Mouse (Mus musculus) spleen, adult 12 weeks (tissue): ENCODE measurements around the gene Epo.
A peak's percentile ranks its signal among the peaks of the same experiment; 100 is the strongest.

Experiments used
- DNase-seq: peaks from one replicate; pipeline ENCODE4 v3.0.0; 2022; ENCODE audit warnings: low spot score

Epo gene

DNA sequence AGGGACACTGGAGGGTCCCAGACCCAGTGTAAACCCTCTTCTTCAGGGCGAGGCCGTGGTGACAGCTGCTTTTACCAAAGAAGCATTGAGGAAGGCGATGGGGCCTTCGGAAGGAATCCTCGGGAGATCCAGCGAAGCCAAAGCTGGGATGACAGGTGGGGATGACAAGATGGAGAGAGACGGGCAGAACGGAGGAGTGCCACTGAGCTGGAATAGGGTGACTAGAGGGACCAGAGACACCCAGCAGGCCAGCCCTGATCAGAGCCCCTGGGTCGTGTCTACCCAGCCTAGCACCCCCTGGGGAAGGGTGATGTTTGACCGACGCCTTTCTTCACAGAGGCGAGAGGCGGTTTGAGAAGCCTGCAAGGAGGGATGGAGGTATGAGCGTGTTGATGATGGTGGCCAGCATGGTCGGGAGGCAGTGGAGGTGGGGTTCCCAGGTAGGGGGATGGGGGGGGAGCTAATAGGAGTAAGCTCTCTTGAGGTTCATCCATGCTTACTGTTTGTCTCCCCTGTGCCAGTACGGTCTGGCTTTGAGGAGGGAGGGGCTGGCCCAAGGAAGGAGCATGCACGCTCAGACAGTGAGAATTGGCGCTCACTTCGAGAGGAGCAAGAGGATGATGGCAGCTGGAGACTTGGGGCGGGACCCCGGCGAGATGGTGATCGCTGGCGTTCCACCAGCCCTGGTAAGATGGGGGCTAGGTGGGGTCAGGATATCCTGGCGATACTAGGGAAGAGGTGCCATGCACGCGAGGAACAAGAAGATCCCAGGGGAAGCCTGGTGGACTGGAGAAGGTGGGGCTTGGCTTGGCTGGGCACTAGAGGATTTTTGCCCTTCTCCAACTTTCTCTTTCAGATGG is 13.1 kb downstream of the Epo start:
- DNase-seq, result no peak

GRCm38 (mm10) chr5:137518436-137518835 is 14.6 kb downstream of the Epo start, which contains the start of gene Gigyf1:
Gene Gigyf1, plus strand, starts transcription at chr5:137518548.
- DNase-seq, result no peak

DNA sequence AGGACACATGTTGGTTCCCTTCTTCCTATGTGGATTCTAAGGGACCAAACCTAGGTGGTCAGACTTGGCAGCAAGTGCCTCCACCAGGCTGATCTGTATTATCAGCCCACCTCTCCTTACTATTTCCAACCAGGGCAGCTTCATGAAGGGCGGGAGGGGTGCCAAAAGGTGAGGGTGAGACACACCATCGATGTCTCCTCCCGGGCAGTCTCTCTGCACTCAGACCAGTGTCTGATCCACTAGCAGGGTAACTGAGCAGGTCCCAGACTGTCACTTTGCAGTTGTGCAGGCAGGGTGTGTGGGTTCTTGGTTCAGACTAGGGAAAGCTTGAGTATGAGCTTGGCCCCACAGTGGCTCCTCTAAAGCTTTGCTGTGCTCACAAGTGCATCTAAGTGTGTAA is 18.2 kb downstream of the Epo start:
- DNase-seq, result no peak

DNA sequence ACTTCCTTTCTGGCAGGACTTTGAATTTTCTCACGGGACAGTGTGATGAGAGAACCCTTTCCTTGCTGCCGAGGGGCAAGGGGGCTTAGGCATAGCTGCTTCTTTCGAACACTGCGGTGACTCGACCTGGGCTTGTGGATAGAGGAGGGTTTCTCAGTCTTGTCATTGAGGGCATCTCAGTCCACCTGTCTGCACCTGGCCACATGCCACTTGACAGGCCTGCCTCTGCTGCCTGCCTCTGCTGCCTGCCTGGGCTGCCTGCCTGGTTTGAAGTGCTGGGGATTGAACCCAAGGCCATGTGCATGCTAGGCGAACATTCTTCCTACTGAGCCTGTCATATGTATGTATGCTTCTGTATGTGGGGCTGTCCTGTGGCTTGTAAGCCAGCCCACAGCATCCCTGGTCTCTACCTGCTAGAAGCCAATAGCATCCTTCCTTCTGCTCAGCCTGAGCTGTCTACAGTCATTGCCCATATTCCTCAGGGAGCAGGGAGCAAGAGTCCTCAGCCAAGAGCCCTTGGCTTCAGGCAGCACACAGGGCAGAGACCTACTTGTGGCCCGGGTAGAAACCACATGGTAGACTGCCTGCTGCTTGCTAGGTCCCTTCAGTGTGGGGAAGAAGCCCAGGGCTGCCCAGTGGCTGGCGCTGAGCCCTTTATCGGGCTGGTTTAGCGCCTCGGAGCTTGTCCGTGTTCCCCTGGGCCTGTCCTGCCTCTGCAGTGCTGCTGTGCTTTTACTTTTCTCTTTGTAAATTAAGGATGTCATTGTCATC is 18.9 kb downstream of the Epo start:
- DNase-seq, result no peak

- no peak for DNase-seq
Measured at GRCm38 (mm10) chr5:137512847-137513794, 19.9 kb downstream of the Epo start.

GRCm38 (mm10) chr5:137511706-137512105 is 21.3 kb downstream of the Epo start:
- DNase-seq, result no peak

GRCm38 (mm10) chr5:137510573-137511390 is 22.3 kb downstream of the Epo start:
- no peak for DNase-seq

- DNase-seq, result peak; percentile 58
Measured at GRCm38 (mm10) chr5:137510014-137510501, 23.0 kb downstream of the Epo start.

DNA sequence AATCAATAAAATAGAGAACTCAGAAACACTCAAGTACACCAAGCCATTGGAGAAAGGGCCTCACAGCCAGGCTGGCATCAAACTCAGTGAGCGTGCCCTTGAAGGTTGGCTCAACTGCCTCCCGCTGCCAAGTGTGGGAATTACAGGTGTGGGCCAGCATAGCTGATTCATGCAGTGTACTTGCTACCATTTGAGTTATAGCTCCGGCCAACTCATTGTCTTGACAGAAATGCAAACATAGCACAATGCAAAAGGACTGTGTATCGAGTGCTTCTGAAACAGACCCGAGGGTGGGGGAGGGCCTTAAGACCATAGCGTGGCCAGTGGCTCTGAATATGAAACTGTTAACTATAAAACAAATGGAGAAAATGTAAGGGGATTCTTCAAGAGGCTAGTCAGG is 29.0 kb downstream of the Epo start:
- DNase-seq, result no peak

- DNase-seq, result no peak
Measured at GRCm38 (mm10) chr5:137502667-137503110, 30.4 kb downstream of the Epo start.

GRCm38 (mm10) chr5:137501709-137502666 is 31.1 kb downstream of the Epo start, which contains the start of gene Pop7:
Gene Pop7, minus strand, starts transcription at chr5:137502518.
- peak; percentile 100 for DNase-seq

GRCm38 (mm10) chr5:137500186-137500585 is 32.9 kb downstream of the Epo start:
- no peak for DNase-seq

DNA sequence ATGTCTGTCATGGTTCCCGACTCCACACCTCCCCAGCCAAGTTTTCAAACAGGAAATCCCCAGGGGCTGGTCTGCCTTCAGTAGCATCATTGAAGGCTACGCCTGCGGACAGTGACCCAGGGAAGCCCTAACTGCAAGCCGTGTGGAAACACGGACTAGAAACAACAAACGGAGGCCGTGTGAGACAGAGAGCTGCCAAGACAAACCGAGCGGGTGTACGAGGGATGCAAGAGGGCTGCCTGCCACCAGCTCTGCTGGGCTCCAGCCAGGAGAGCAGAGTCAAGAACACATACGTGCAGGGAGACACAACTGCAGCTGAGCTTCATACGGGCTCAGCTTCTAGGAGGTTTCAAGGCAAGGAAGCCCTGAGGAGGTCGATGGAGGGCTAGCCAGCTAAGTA is 39.2 kb downstream of the Epo start:
- DNase-seq, result no peak

- DNase-seq, result no peak
Measured at GRCm38 (mm10) chr5:137491559-137491958, 41.5 kb downstream of the Epo start.

- DNase-seq, result no peak
Measured at GRCm38 (mm10) chr5:137487616-137488015, 45.4 kb downstream of the Epo start.

DNA sequence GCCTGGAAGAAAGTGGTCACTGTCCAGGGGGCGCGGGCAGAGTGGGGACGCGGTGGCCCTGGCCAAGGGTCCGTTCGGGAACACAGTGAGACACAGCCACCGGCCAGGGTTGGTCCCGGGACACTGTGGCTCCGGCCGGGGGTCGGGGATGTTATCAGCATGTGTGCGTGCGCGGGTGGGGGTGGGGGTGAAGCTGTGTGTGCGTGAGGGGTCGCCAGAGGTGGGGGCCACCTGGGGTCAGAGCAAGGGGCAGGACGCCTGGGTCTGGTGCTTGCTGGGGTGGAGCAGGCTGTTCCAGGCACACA is 47.2 kb downstream of the Epo start:
- no peak for DNase-seq

DNA sequence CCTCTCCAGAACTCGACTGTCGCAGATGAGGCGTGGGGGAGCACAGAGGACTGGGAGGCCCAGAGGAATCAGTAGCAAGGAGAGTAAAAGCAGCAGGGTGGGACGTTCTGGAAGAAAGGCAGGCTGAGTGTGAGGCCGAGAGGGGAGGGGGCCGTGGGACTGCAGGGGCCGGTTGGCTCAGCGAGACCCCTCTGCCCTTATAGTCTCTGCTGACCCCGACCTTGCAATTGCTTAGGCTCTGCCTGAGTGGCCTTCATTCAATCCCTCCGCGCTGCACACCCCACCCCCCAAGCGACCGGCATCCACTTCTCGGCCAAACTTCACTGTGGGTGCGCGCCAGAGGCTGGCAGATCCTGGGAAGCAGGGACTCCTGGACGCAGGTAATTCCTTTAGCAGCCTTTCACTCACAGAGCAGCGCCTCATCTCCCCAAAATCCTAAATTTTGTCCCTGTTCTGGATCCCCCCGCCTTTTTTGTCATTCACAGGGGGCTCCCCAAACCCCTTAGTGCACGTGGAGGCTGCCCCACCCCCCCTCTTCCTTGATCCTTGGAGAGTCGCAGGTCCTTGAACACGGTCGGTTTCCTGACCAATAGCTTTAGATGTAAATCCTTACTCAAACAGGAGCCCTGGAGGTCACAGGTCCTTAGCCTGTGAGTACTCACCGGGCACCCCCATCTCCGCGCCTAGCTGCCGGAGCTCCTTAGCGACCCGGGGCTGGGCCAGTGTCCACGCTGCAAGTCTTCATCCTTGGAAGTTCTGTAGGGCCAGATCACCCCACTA is 47.8 kb downstream of the Epo start:
- no peak for DNase-seq

- DNase-seq, result no peak
Measured at GRCm38 (mm10) chr5:137481897-137482296, 51.1 kb downstream of the Epo start.

DNA sequence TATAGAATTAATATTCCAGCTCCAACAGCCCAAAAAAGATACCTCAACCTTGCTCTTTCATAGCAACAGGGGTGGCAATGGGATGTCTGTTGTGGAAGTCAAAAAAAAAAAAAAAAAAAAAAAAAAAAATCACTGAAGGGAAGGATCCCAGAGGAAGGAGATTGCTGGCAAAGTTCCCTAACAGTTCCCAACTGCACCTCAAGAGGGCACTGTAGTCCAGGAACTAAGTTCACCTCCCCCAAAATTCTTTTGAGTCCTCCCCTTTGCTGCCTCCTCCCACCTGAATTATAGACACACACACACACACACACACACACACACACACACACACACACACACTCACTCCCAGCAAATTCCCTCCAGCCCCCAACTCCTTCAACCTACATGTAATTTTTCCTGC is 51.9 kb downstream of the Epo start:
- DNase-seq, result no peak
